Mouse (Mus musculus): Measurements from ENCODE around the gene Usp34. TPM values are rescaled to one million over a fixed set of nuclear protein-coding genes. Genes with fewer than 3 reads are reported as not detected.
"Not testable (repeated sequence)": the region's sequence is repeated elsewhere in the genome, so short reads cannot be mapped to it uniquely, and the experiment has no call there.

Gene Usp34
- total RNA-seq (2021), result 10 to 100 TPM; 59.1 to 72.1 TPM
- long read RNA-seq, experiment 1, partial matches to known transcripts, result 0 of 1 reads
- long read RNA-seq, experiment 1, other reads (novel, unspliced or antisense), result 1 of 1 reads
- long read RNA-seq, experiment 2, partial matches to known transcripts, result 3 of 7 reads
- long read RNA-seq, experiment 2, other reads (novel, unspliced or antisense), result 4 of 7 reads

- DNase-seq (ENCODE audit: low spot score in 2 of 2), result peak; percentile 56
These were observed at the start of gene Usp34 for GRCm38 (mm10) chr11:23306764-23307565. Usp34 (plus strand) TSS chr11:23306895.

DNA sequence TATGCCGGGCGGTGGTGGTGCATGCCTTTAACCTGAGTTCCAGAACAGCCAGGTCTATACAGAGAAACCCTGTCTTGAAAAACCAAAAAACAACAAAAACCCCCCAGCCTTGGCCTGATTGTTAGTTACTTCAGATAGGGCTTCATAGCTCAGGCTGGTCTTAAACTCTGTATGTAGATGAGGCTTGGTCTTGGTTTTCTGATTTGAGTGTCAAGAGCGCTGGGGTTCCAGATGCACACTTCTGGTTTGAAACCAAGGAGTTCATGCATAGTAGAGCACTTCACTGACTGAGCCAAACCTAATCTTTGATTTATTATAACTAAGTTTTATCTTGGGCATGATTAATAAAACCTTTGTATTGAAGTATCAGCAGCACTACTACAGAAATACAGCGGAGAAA, 47.6 kb upstream of the Usp34 start:
- no peak for DNase-seq (ENCODE audit: low spot score in 2 of 2)

- DNase-seq (ENCODE audit: low spot score in 2 of 2), result no peak
These were observed 47.2 kb upstream of the Usp34 start for GRCm38 (mm10) chr11:23259481-23259880.

GRCm38 (mm10) chr11:23260186-23260585, 46.5 kb upstream of the Usp34 start:
- no peak for DNase-seq (ENCODE audit: low spot score in 2 of 2)

DNA sequence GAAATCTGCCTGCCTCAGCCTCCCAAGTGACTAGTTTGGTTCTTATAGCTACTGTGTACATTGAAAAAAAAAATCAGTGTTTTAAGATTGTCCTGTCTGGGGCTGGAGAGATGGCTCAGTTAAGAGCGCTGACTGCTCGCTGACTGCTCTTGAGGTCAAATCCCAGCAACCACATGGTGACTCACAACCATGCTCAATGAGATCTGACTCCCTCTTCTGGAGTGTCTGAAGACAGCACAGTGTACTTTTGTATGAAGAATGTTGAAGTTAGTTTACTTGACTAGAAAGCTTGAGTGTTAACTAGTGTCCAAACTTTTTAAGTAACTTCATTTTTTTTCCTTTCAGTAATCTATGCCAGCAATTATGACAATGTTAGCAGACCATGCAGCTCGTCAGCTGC, 45.2 kb upstream of the Usp34 start:
- DNase-seq (ENCODE audit: low spot score in 2 of 2), result no peak

GRCm38 (mm10) chr11:23264949-23265348, 41.7 kb upstream of the Usp34 start:
- DNase-seq (ENCODE audit: low spot score in 2 of 2), result no peak

DNA sequence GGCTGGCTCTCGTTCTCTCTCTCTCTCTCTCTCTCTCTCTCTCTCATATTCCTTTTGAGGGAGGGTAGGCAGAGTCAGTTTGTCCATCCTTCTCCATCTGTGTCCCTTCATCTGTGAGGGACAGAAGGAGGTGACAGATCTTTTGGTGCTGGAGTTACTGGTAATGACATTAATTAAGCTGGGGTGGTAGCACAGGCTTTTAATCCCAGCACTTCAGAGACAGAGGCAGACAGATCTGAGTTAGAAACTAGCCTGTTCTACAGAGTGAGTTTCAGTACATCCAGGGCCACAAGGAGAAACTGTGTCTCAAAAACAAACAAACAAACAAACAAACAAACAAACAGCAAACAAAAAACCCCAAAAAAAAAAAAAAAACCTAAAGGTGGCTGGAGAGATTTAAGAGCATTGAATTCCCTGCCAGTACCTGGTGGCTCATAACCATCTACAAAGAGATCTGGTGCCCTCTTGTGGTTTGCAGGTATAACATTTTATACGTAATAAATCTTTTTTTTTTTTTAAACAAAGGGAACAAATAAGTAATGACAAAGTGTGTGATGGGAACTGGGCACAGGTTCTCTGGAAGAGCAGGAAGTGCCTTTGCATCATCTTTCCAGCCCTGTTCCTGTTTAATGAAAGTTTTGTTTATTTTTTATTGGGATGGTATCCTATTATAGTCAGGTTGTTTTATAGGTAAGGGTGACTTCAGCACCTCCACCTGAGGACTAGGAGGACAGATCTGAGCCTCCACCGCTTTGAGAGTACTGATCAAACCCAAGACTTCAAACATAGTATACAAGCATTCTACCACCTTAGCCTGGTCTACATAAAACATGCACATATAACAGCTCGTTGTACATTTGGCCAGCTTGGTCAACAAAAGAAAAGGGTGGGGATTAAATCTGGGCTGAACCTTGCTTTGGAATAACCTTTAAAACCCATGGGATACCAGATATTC, 34.6 kb upstream of the Usp34 start:
- DNase-seq (ENCODE audit: low spot score in 2 of 2), result no peak

GRCm38 (mm10) chr11:23275780-23276179, 30.9 kb upstream of the Usp34 start:
- no peak for DNase-seq (ENCODE audit: low spot score in 2 of 2)

- no peak for DNase-seq (ENCODE audit: low spot score in 2 of 2)
These were observed 22.2 kb upstream of the Usp34 start for GRCm38 (mm10) chr11:23284469-23284868.

- DNase-seq (ENCODE audit: low spot score in 2 of 2), result not testable (repeated sequence)
These were observed 17.8 kb upstream of the Usp34 start for GRCm38 (mm10) chr11:23288866-23289265.

- no peak for DNase-seq (ENCODE audit: low spot score in 2 of 2)
These were observed 9.3 kb upstream of the Usp34 start for GRCm38 (mm10) chr11:23297379-23297778.

- DNase-seq (ENCODE audit: low spot score in 2 of 2), result no peak
These were observed 8.4 kb upstream of the Usp34 start for GRCm38 (mm10) chr11:23298301-23298700.

DNA sequence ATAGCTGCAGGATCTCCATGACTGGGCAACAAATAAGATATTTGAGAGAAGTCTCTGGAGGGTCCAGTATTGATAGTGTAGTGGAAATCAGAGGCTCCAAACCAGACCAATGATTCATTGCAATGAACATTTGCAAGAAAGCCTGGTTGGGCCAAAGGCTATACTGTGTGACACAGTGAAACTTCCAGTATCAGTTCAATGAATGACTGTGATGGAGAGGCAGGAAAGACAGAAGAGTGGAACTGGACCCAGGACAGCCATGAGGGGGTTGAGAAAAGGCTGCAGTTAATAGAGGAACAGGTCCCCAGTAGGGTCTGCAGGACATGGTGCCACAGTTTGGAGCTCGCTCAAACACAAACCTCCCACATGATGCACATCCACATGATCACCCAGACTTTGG, 6.8 kb upstream of the Usp34 start:
- no peak for DNase-seq (ENCODE audit: low spot score in 2 of 2)

DNA sequence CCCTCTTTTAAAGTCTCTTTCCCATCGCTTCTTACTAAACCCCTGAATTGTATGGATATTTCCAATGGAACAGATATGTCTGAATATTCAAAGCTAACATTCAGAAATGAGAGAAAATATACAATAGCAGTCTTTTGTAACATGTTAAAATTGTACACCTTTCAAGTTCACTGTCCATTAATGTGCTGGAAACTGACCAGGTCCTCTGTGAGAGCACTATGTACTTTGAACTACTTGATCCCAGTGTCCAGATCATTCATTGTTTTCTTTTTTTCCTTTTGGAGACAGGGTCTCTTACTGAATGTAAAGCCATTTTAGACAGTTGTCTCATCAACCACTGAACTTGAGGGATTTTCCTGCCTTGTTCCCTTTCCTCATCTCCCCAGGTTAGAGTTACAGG, 3.6 kb upstream of the Usp34 start:
- no peak for DNase-seq (ENCODE audit: low spot score in 2 of 2)

- DNase-seq (ENCODE audit: low spot score in 2 of 2), result not testable (repeated sequence)
These were observed 1.5 kb upstream of the Usp34 start for GRCm38 (mm10) chr11:23305101-23305672.

DNA sequence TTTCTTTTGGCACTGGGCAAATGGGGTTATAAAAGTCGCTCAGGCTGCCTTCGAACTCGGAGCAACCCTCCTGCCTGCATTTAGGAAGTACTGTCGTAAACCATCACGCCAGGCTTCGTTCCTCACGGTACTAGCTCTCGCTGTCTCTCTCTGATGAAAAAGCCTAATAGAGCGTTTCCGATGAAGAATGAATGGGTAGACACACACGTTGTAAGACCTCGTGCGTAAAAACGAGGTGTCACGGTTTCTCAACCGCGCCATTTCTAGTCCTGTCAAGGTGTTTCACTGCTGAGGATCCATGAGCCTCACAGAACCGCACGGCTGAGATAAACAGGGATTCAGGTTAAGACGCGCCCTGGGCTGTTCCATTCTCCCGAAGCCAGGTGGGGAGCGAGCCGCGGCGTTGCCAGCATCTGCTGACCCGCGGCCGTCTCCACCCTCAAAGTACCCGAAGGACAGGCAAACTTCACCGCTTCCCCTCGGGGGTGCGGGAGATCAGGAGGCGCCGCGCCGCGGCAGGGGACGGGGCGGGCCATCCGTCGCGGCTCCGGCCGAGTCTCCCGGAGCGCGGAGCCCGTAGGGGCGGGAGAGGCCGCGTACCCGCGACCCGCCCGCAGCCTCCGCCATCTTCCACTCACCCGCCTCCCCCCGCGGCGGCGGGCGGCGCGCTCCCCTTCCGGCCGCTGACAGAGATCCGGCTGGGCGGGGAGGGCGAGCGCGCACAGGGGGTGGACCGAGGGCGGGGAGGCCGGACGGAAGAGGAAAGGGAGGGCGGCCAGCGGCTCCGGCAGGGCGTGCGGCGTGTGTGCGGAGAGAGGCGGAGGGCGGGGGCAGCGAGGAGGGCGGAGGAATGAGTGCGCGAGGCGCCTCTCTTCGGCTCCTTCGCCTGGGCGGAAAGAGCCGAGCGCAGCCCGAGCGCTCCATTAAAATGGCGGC, 754 bp upstream of the Usp34 start:
- peak; percentile 89 to 93 for DNase-seq (ENCODE audit: low spot score in 2 of 2)

DNA sequence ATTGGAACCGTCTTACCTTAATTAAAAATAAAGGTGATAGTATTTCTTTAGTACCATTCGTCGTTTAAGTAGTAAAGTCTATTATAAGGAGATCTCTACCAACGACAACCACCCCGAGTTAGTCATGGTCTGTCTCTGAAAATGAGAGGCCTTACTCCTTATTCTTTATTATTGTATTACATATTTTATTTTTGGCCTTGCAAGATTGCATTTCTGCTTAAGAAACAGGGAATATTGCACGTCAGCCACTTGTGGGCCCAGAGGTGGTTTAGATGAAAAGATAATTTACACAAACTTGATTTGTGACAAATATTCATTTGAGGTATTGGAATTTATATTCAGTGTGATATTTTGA, 848 bp downstream of the Usp34 start:
- no peak for DNase-seq (ENCODE audit: low spot score in 2 of 2)

DNA sequence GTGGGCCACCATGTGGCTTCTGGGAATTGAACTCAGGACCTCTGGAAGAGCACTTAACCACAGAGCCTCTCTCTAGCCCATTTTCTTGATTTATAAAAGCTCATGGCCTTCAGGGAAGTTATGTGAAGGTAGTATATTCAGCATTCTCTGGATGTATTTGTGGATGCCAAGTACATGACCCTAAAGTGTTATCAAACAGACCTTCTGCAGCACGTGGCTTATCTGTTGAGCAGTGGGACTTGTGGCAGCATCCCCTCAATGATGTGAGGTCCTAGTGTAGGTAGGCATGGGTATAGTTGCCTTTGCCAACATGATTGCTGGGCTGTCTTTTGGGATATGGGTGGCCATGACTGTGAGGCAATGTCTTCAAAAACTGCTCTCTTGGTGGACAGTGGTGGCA, 6.8 kb downstream of the Usp34 start:
- DNase-seq (ENCODE audit: low spot score in 2 of 2), result no peak

DNA sequence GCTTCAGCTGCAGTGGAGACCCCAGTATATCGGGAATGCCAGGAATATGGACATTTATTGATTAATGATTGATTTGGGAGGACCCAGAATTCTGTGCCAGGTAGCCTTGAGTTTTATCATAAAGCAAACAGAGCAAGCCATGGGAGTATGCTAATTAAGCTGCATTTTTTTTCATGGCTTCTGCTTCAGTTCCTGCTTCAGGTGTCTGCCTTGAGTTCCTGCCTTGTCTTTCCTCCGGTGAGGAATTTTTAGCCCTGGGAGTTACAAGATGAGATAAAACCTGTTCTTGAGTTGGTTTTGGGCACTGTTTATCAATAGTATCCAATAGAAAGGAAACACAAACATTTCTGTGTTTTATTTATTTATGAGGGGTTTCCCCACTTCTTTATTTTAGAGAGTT, 22.7 kb downstream of the Usp34 start:
- DNase-seq (ENCODE audit: low spot score in 2 of 2), result no peak

DNA sequence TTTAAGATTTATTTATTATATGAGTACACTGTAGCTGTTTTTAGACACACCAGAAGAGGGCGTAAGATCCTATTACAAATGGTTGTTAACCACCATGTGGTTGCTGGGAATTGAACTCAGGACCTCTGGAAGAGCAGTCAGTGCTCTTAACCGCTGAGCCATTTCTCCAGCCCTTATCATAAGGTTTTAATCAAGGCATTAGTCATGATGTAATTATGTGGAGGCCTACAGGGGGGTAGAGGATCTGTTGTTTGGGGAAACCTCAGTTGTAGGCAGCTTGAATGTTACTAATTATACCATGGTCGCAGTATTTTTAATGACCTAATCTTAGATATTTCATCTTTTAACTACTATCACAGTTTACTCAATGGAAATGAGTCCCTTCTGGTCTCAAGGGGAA, 25.4 kb downstream of the Usp34 start:
- DNase-seq (ENCODE audit: low spot score in 2 of 2), result no peak

Measured in adrenal gland, postnatal 4 days (tissue).